Mouse (Mus musculus) myocyte (in vitro differentiated cells): ENCODE data around the gene Tgm2. TPM values are rescaled to one million over a fixed set of nuclear protein-coding genes. Genes with fewer than 3 reads are reported as not detected.

Experiments
- H3K27me3 ChIP-seq: one replicate; pipeline ENCODE4 v1.6.1; 2011; ENCODE audit not compliant: control insufficient read depth, insufficient read depth, insufficient read length
- H3K36me3 ChIP-seq: one replicate; pipeline ENCODE4 v1.6.1; 2011; ENCODE audit not compliant: control insufficient read depth, insufficient read depth
- H3K4me2 ChIP-seq: one replicate; pipeline ENCODE4 v1.6.1; 2011; ENCODE audit warnings: low read depth, control low read depth
- H3K4me3 ChIP-seq: one replicate; pipeline ENCODE4 v1.5.1; 2011; ENCODE audit warnings: mild to moderate bottlenecking, control low read depth, moderate library complexity
- H3K79me2 ChIP-seq: one replicate; pipeline ENCODE4 v1.6.1; 2011; ENCODE audit not compliant: control insufficient read depth, insufficient read depth
- H3ac ChIP-seq: one replicate; pipeline ENCODE4 v1.6.1; 2011; ENCODE audit not compliant: control insufficient read depth, insufficient read length
- CEBPB ChIP-seq: IDR thresholded peaks from 2 replicates; pipeline ENCODE4 v1.6.1; 2011; ENCODE audit warnings: mild to moderate bottlenecking, moderate library complexity; ENCODE audit not compliant: poor library complexity, insufficient read depth, severe bottlenecking
- E2F4 ChIP-seq: IDR thresholded peaks from one replicate; pipeline ENCODE4 v1.6.1; 2011; ENCODE audit warnings: mild to moderate bottlenecking, control low read depth, moderate library complexity; ENCODE audit not compliant: insufficient read depth
- MAX ChIP-seq: IDR thresholded peaks from one replicate; pipeline ENCODE4 v1.6.1; 2011; ENCODE audit warnings: low read depth, mild to moderate bottlenecking, control low read depth
- MYOD1 ChIP-seq, 3 experiments: IDR thresholded peaks; one replicate each; pipeline ENCODE4 v1.6.1; 2011; ENCODE audit warnings: control low read depth in 2 of 3, low read depth in 2 of 3, mild to moderate bottlenecking in 2 of 3, moderate library complexity in 1 of 3; ENCODE audit not compliant: insufficient read length in 2 of 3, control insufficient read depth in 1 of 3
- MYOG ChIP-seq, 3 experiments: IDR thresholded peaks; one replicate each; pipeline ENCODE4 v1.6.1; 2011; ENCODE audit warnings: control low read depth in 2 of 3, low read depth in 2 of 3, mild to moderate bottlenecking in 2 of 3; ENCODE audit not compliant: insufficient read length in 2 of 3, control insufficient read depth in 1 of 3, insufficient read depth in 1 of 3
- POLR2A ChIP-seq: IDR thresholded peaks from one replicate; pipeline ENCODE4 v1.6.1; 2011; ENCODE audit warnings: low read depth, mild to moderate bottlenecking, control low read depth, moderate library complexity; ENCODE audit not compliant: insufficient read length
- POLR2AphosphoS2 ChIP-seq: IDR thresholded peaks from one replicate; pipeline ENCODE4 v1.6.1; 2011; ENCODE audit warnings: low read depth, control low read depth; ENCODE audit not compliant: insufficient read length
- REST ChIP-seq: IDR thresholded peaks from one replicate; pipeline ENCODE4 v1.6.1; 2011; ENCODE audit warnings: mild to moderate bottlenecking, control low read depth, moderate library complexity; ENCODE audit not compliant: insufficient read depth, insufficient read length
- SRF ChIP-seq: IDR thresholded peaks from one replicate; pipeline ENCODE4 v1.6.1; 2011; ENCODE audit warnings: low read depth; ENCODE audit not compliant: control insufficient read depth, insufficient read length
- TCF12 ChIP-seq: IDR thresholded peaks from one replicate; pipeline ENCODE4 v1.6.1; 2011; ENCODE audit warnings: mild to moderate bottlenecking, control low read depth; ENCODE audit not compliant: poor library complexity, insufficient read depth, severe bottlenecking
- TCF3 ChIP-seq: IDR thresholded peaks from one replicate; pipeline ENCODE4 v1.6.1; 2011; ENCODE audit warnings: low read depth, control low read depth; ENCODE audit not compliant: insufficient read length
- USF1 ChIP-seq: IDR thresholded peaks from one replicate; pipeline ENCODE4 v1.6.1; 2011; ENCODE audit warnings: low read depth, mild to moderate bottlenecking, control low read depth, moderate library complexity
- polyA plus RNA-seq: library from polyadenylated mRNA; unstranded; fragments of >200 nt; fragmentation: generic; extraction: Trizol; gene quantifications from one replicate; pipeline ENCODE4 v1.2.1, GENCODE M21; 2012; ENCODE audit warnings: missing spikeins

Gene Tgm2
- polyA plus RNA-seq, 1 experiment, result 61.0 TPM

- no peak overlapping the region for H3ac ChIP-seq
- no peak overlapping the region for H3K4me3 ChIP-seq
- no peaks in the 10 kb centered on the region for H3K79me2 ChIP-seq
- no peak overlapping the region for H3K4me2 ChIP-seq
- H3K27me3 ChIP-seq, result no peaks in the 10 kb centered on the region
- TF ChIP-seq USF1 (no peak), MYOG (IDR thresholded peaks at IDR 0.05; ENCODE audit: control insufficient read depth in 1 of 3, insufficient read depth in 1 of 3, insufficient read length in 2 of 3, low read depth in 2 of 3) (no peak), TCF12 (no peak), MAX (no peak), TCF3 (no peak), POLR2A (no peak), MYOD1 (IDR thresholded peaks at IDR 0.05; ENCODE audit: control insufficient read depth in 1 of 3, insufficient read length in 2 of 3, low read depth in 2 of 3) (no peak), POLR2AphosphoS2 (no peak), SRF (no peak), REST (no peak), CEBPB (no peak), E2F4 (no peak)
- H3K36me3 ChIP-seq, result no peaks in the 10 kb centered on the region
These were observed 15.5 kb upstream of the Tgm2 start for GRCm38 (mm10) chr2:158161761-158162160.

GRCm38 (mm10) chr2:158159376-158160235 lies 13.4 kb upstream of the Tgm2 start:
- Histone ChIP-seq H3K4me2 (peak overlapping the region; percentile 61), H3ac (no peak overlapping the region), H3K4me3 (no peak overlapping the region), H3K79me2 (no peaks in the 10 kb centered on the region), H3K36me3 (no peaks in the 10 kb centered on the region), H3K27me3 (no peaks in the 10 kb centered on the region)
- TF ChIP-seq TCF12, result no peak
- TF ChIP-seq E2F4, result no peak
- TF ChIP-seq POLR2AphosphoS2, result no peak
- no peak for TF ChIP-seq TCF3
- no peak for TF ChIP-seq POLR2A
- no peak for TF ChIP-seq MYOG (IDR thresholded peaks at IDR 0.05; ENCODE audit: control insufficient read depth in 1 of 3, insufficient read depth in 1 of 3, insufficient read length in 2 of 3, low read depth in 2 of 3)
- no peak for TF ChIP-seq REST
- TF ChIP-seq CEBPB, result no peak
- TF ChIP-seq SRF, result no peak

GRCm38 (mm10) chr2:158157654-158158053 lies 11.4 kb upstream of the Tgm2 start:
- H3K79me2 ChIP-seq, result no peaks in the 10 kb centered on the region
- H3K27me3 ChIP-seq, result no peaks in the 10 kb centered on the region
- TF ChIP-seq SRF, result no peak
- no peak for TF ChIP-seq POLR2AphosphoS2
- no peak for TF ChIP-seq MYOD1 (IDR thresholded peaks at IDR 0.05; ENCODE audit: control insufficient read depth in 1 of 3, insufficient read length in 2 of 3, low read depth in 2 of 3)
- no peak for TF ChIP-seq E2F4
- no peak for TF ChIP-seq USF1
- TF ChIP-seq POLR2A, result no peak
- no peak for TF ChIP-seq TCF12
- no peak for TF ChIP-seq MAX
- TF ChIP-seq REST, result no peak
- no peak for TF ChIP-seq MYOG (IDR thresholded peaks at IDR 0.05; ENCODE audit: control insufficient read depth in 1 of 3, insufficient read depth in 1 of 3, insufficient read length in 2 of 3, low read depth in 2 of 3)
- TF ChIP-seq CEBPB, result no peak
- no peak for TF ChIP-seq TCF3
- H3K4me2 ChIP-seq, result no peak overlapping the region
- H3K4me3 ChIP-seq, result no peak overlapping the region
- no peak overlapping the region for H3ac ChIP-seq
- H3K36me3 ChIP-seq, result no peaks in the 10 kb centered on the region

- Histone ChIP-seq H3K36me3 (no peaks in the 10 kb centered on the region), H3K4me3 (no peak overlapping the region), H3ac (no peak overlapping the region), H3K27me3 (no peaks in the 10 kb centered on the region), H3K4me2 (no peak overlapping the region), H3K79me2 (no peaks in the 10 kb centered on the region)
- no peak for TF ChIP-seq CEBPB
These were observed 10.3 kb upstream of the Tgm2 start for GRCm38 (mm10) chr2:158156487-158156886.

- TF ChIP-seq TCF12 (no peak), REST (no peak), E2F4 (no peak), POLR2A (no peak), MAX (no peak), POLR2AphosphoS2 (no peak), MYOD1 (IDR thresholded peaks at IDR 0.05; ENCODE audit: control insufficient read depth in 1 of 3, insufficient read length in 2 of 3, low read depth in 2 of 3) (no peak), MYOG (IDR thresholded peaks at IDR 0.05; ENCODE audit: control insufficient read depth in 1 of 3, insufficient read depth in 1 of 3, insufficient read length in 2 of 3, low read depth in 2 of 3) (no peak)
- Histone ChIP-seq H3K27me3 (no peaks in the 10 kb centered on the region), H3K4me3 (no peak overlapping the region), H3K79me2 (no peaks in the 10 kb centered on the region), H3ac (no peak overlapping the region), H3K36me3 (no peaks in the 10 kb centered on the region), H3K4me2 (no peak overlapping the region)
These were observed 9.4 kb upstream of the Tgm2 start for GRCm38 (mm10) chr2:158155615-158156014.
